Mouse (Mus musculus) spleen, postnatal 10 days (tissue): ENCODE results near the gene Cntnap2.

ENCODE experiments used
- DNase-seq, 2 experiments: peaks; one replicate each; pipeline ENCODE4 v3.0.0; 2021 to 2022; ENCODE audit warnings: low spot score in 2 of 2

Gene Cntnap2

GRCm38 (mm10) chr6:47350100-47350690, 2291.0 kb downstream of the Cntnap2 start:
- DNase-seq = no peak
